Mouse (Mus musculus): ENCODE results near the gene Gtpbp8. TPM values are rescaled to one million over a fixed set of nuclear protein-coding genes. Genes with fewer than 3 reads are reported as not detected.

Gtpbp8 gene
- polyA plus RNA-seq, 1 experiment from 2014 or later, result 34.3 TPM

DNA sequence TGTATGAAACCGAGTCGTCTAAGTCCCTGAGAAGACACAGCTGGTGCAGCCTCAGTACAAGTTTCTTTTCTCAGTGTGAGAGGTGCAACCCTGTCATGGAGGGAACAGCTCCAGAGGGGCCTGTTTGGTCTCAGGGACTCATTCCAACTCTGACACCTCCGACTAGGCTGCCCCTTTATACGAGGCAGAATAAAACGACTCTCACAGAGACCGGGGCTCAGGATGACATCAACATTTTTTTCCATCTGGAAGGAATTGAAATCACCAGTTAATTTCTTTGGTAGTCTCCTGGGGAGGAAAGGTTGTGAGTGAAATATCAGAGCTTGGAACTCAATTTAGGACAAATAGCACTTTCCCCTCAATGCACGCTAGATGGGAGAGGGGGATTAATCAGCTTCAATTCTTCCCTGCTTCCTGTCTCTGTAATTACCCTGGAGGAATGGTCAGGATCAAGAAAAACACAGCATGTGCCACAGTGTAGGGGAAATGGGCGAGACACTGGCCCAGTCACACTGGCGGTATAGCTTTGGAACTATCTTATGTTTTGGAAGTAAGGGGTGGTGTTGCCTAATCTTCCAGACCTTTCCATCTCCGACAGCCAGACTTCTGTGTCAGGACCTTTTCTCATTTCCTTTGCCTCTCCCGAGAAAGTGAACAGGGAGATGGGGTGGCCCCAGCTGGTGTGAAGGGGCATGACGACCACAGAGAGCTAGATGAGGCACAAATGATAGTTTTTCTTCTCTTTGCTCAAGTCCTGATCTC, 50.1 kb downstream of the Gtpbp8 start:
- 53% methylated on average over 12 of the region's 12 CpGs for WGBS
- no peaks in the 10 kb centered on the region for H3K27me3 ChIP-seq
- no peak overlapping the region for H3K9ac ChIP-seq
- H3K9me3 ChIP-seq (replicated peaks), result no peaks in the 10 kb centered on the region
- no peak overlapping the region for H3K4me2 ChIP-seq (replicated peaks)
- H3K4me1 ChIP-seq, result peaks cover 12% of the 10 kb centered on the region
- peak overlapping the region; percentile 4; the same call in 1 of the 2 replicates for H3K27ac ChIP-seq
- no peak overlapping the region for H3K4me3 ChIP-seq
- no peak for ATAC-seq (ENCODE audit: low FRiP score)
- H3K36me3 ChIP-seq, result no peaks in the 10 kb centered on the region

GRCm38 (mm10) chr16:44695214-44695858, 50.8 kb downstream of the Gtpbp8 start:
- Histone ChIP-seq H3K9me3 (replicated peaks) (no peaks in the 10 kb centered on the region), H3K9ac (no peak overlapping the region), H3K4me1 (peaks cover 12% of the 10 kb centered on the region), H3K27ac (no peak overlapping the region), H3K36me3 (no peaks in the 10 kb centered on the region), H3K27me3 (no peaks in the 10 kb centered on the region), H3K4me3 (no peak overlapping the region), H3K4me2 (replicated peaks) (no peak overlapping the region)
- ATAC-seq (ENCODE audit: low FRiP score), result no peak
- 83% methylated on average over 8 of the region's 8 CpGs for WGBS

- H3K4me2 ChIP-seq (replicated peaks), result no peak overlapping the region
- no peak overlapping the region for H3K4me3 ChIP-seq
- no peak overlapping the region for H3K9ac ChIP-seq
- no peaks in the 10 kb centered on the region for H3K9me3 ChIP-seq (replicated peaks)
- no peak for ATAC-seq (ENCODE audit: low FRiP score)
- 66% methylated on average over 6 of the region's 6 CpGs for WGBS
- no peaks in the 10 kb centered on the region for H3K36me3 ChIP-seq
- peaks cover 19% of the 10 kb centered on the region for H3K4me1 ChIP-seq
- no peak overlapping the region for H3K27ac ChIP-seq
- no peaks in the 10 kb centered on the region for H3K27me3 ChIP-seq
These were observed 52.5 kb downstream of the Gtpbp8 start for GRCm38 (mm10) chr16:44693695-44694094.

DNA sequence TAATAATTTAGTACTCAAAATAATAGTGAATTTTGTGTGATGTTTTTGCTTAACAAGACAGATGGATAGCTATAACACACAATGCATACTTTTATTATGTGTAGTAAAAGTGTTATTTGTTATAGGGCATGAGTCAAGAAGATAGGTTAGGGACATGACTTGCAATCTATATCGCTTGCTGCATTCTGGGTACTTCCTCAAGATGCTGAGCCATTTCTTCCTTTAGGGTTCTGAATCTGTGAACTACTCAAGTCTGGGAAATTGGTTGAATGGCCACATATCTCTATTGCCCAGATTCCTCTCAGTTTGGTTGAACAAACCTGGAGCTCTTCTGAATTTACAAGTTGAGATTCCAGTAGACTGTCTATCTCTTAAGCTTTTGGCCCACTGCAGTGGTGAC, 53.6 kb downstream of the Gtpbp8 start:
- Histone ChIP-seq H3K9me3 (replicated peaks) (no peaks in the 10 kb centered on the region), H3K4me3 (no peak overlapping the region), H3K9ac (no peak overlapping the region), H3K4me1 (peaks cover 31% of the 10 kb centered on the region), H3K36me3 (no peaks in the 10 kb centered on the region), H3K27me3 (no peaks in the 10 kb centered on the region), H3K4me2 (replicated peaks) (no peak overlapping the region), H3K27ac (no peak overlapping the region)
- ATAC-seq (ENCODE audit: low FRiP score), result no peak
- 100% methylated on average over 1 of the region's 1 CpGs for WGBS

- H3K9ac ChIP-seq, result no peak overlapping the region
- no peak for ATAC-seq (ENCODE audit: low FRiP score)
- no peaks in the 10 kb centered on the region for H3K36me3 ChIP-seq
- WGBS, result 68% methylated on average over 17 of the region's 17 CpGs
- no peak overlapping the region for H3K4me2 ChIP-seq (replicated peaks)
- H3K4me1 ChIP-seq, result peaks cover 40% of the 10 kb centered on the region
- H3K9me3 ChIP-seq (replicated peaks), result no peaks in the 10 kb centered on the region
- no peak overlapping the region for H3K4me3 ChIP-seq
- H3K27ac ChIP-seq, result no peak overlapping the region
- H3K27me3 ChIP-seq, result no peaks in the 10 kb centered on the region
These were observed 54.5 kb downstream of the Gtpbp8 start for GRCm38 (mm10) chr16:44691561-44692141.

GRCm38 (mm10) chr16:44691066-44691465, 55.1 kb downstream of the Gtpbp8 start:
- WGBS, result 65% methylated on average over 2 of the region's 2 CpGs

GRCm38 (mm10) chr16:44690501-44690900, 55.7 kb downstream of the Gtpbp8 start:
- Histone ChIP-seq H3K9ac (no peak overlapping the region), H3K4me1 (peaks cover 32% of the 10 kb centered on the region), H3K27me3 (no peaks in the 10 kb centered on the region), H3K27ac (no peak overlapping the region), H3K9me3 (replicated peaks) (no peaks in the 10 kb centered on the region), H3K4me2 (replicated peaks) (no peak overlapping the region), H3K4me3 (no peak overlapping the region), H3K36me3 (no peaks in the 10 kb centered on the region)
- WGBS, result 82% methylated on average over 2 of the region's 2 CpGs
- ATAC-seq (ENCODE audit: low FRiP score), result no peak

More at GRCm38 (mm10) chr16:44691066-44691465, 55.1 kb downstream of the Gtpbp8 start:
- Histone ChIP-seq H3K9me3 (replicated peaks) (no peaks in the 10 kb centered on the region), H3K27ac (no peak overlapping the region), H3K4me3 (no peak overlapping the region), H3K9ac (no peak overlapping the region), H3K4me1 (peaks cover 36% of the 10 kb centered on the region), H3K36me3 (no peaks in the 10 kb centered on the region), H3K4me2 (replicated peaks) (no peak overlapping the region), H3K27me3 (no peaks in the 10 kb centered on the region)
- ATAC-seq (ENCODE audit: low FRiP score), result no peak

- H3K4me3 ChIP-seq, result no peak overlapping the region
- H3K9ac ChIP-seq, result peak overlapping the region; percentile 8; the same call in 1 of the 2 replicates
- WGBS, result 6% methylated on average over 4 of the region's 4 CpGs
- no peak for ATAC-seq (ENCODE audit: low FRiP score)
- H3K27me3 ChIP-seq, result no peaks in the 10 kb centered on the region
- peaks cover 42% of the 10 kb centered on the region for H3K4me1 ChIP-seq
- peak overlapping the region; percentile 89 for H3K27ac ChIP-seq
- peak overlapping the region; percentile 53 for H3K4me2 ChIP-seq (replicated peaks)
- no peaks in the 10 kb centered on the region for H3K36me3 ChIP-seq
- H3K9me3 ChIP-seq (replicated peaks), result no peaks in the 10 kb centered on the region
These were observed 57.7 kb downstream of the Gtpbp8 start for GRCm38 (mm10) chr16:44688507-44688906.

GRCm38 (mm10) chr16:44687719-44688420, 58.3 kb downstream of the Gtpbp8 start:
- Histone ChIP-seq H3K4me2 (replicated peaks) (peak overlapping the region; percentile 53), H3K9me3 (replicated peaks) (no peaks in the 10 kb centered on the region), H3K4me1 (peaks cover 42% of the 10 kb centered on the region), H3K4me3 (peak overlapping the region; percentile 25), H3K27me3 (no peaks in the 10 kb centered on the region), H3K36me3 (no peaks in the 10 kb centered on the region), H3K9ac (peak overlapping the region; percentile 51; the same call in 1 of the 2 replicates), H3K27ac (peak overlapping the region; percentile 89)
- ATAC-seq (ENCODE audit: low FRiP score), result peak; percentile 77; the same call in 1 of the 2 replicates
- WGBS, result 2% methylated on average over 18 of the region's 18 CpGs

- Histone ChIP-seq H3K9me3 (replicated peaks) (peaks cover 6% of the 10 kb centered on the region), H3K4me1 (peaks cover 42% of the 10 kb centered on the region), H3K27me3 (no peaks in the 10 kb centered on the region), H3K27ac (peak overlapping the region; percentile 89), H3K9ac (peak overlapping the region; percentile 51; the same call in 1 of the 2 replicates), H3K36me3 (no peaks in the 10 kb centered on the region), H3K4me2 (replicated peaks) (peak overlapping the region; percentile 53), H3K4me3 (peak overlapping the region; percentile 25)
- peak; percentile 94 for ATAC-seq (ENCODE audit: low FRiP score)
- 22% methylated on average over 20 of the region's 20 CpGs for WGBS
These were observed 59.0 kb downstream of the Gtpbp8 start for GRCm38 (mm10) chr16:44686991-44687718.
